Mouse (Mus musculus) testis, adult 2 months (tissue): ENCODE data around the gene Cux1.

Source experiments
- CTCF ChIP-seq: fragments of 200-500 bp; IDR thresholded peaks from 2 replicates; pipeline ENCODE4 v1.5.1; 2012; ENCODE audit warnings: low read depth, mild to moderate bottlenecking, inconsistent platforms, low read length, moderate library complexity; ENCODE audit not compliant: control insufficient read depth, insufficient read depth, insufficient replicate concordance
- POLR2A ChIP-seq: fragments of 200-500 bp; IDR thresholded peaks from 2 replicates; pipeline ENCODE4 v1.6.1; 2012; ENCODE audit warnings: low read depth, mild to moderate bottlenecking, inconsistent platforms, low read length, moderate library complexity; ENCODE audit not compliant: control insufficient read depth

- no peak for TF ChIP-seq POLR2A
- TF ChIP-seq CTCF: no peak
Measured at GRCm38 (mm10) chr5:136398706-136399105, 168.6 kb downstream of the Cux1 start.
